Mouse (Mus musculus) cerebellum, postnatal 10 days (tissue): ENCODE data around the gene Arfgef3.
"Not testable (repeated sequence)": the region's sequence is repeated elsewhere in the genome, so short reads cannot be mapped to it uniquely, and the experiment has no call there.

Experiments used
- DNase-seq, 2 experiments: peaks; one replicate each; pipeline ENCODE4 v3.0.0; 2021; ENCODE audit warnings: mixed read lengths in 2 of 2

The Arfgef3 gene

GRCm38 (mm10) chr10:18680661-18681384 is 62.9 kb downstream of the Arfgef3 start:
- no peak for DNase-seq

GRCm38 (mm10) chr10:18678836-18679235 is 64.9 kb downstream of the Arfgef3 start:
- no peak for DNase-seq

- DNase-seq = no peak
These were observed 79.0 kb downstream of the Arfgef3 start for GRCm38 (mm10) chr10:18664794-18665193.

GRCm38 (mm10) chr10:18664016-18664415 is 79.7 kb downstream of the Arfgef3 start:
- no peak for DNase-seq

- no peak for DNase-seq
These were observed 82.0 kb downstream of the Arfgef3 start for GRCm38 (mm10) chr10:18661606-18662220.

- DNase-seq = no peak
These were observed 82.8 kb downstream of the Arfgef3 start for GRCm38 (mm10) chr10:18660998-18661397.

- no peak for DNase-seq
These were observed 86.2 kb downstream of the Arfgef3 start for GRCm38 (mm10) chr10:18657588-18657987.

- DNase-seq = no peak
These were observed 96.7 kb downstream of the Arfgef3 start for GRCm38 (mm10) chr10:18647069-18647468.

- no peak for DNase-seq
These were observed 97.7 kb downstream of the Arfgef3 start for GRCm38 (mm10) chr10:18646035-18646434.

- no peak for DNase-seq
These were observed 99.4 kb downstream of the Arfgef3 start for GRCm38 (mm10) chr10:18644346-18644745.

- peak in 1 of 2 experiments; percentile 42 for DNase-seq
These were observed 100.2 kb downstream of the Arfgef3 start for GRCm38 (mm10) chr10:18643506-18643905.

- DNase-seq = no peak
These were observed 100.9 kb downstream of the Arfgef3 start for GRCm38 (mm10) chr10:18642854-18643253.

GRCm38 (mm10) chr10:18640596-18640995 is 103.2 kb downstream of the Arfgef3 start:
- peak; percentile 31 to 54 for DNase-seq

- peak; percentile 18 to 30 for DNase-seq
These were observed 108.3 kb downstream of the Arfgef3 start for GRCm38 (mm10) chr10:18635450-18635849.

- DNase-seq = peak; percentile 24 to 26
These were observed 109.3 kb downstream of the Arfgef3 start for GRCm38 (mm10) chr10:18634405-18634985.

- DNase-seq = no peak
These were observed 113.3 kb downstream of the Arfgef3 start for GRCm38 (mm10) chr10:18630498-18630897.

GRCm38 (mm10) chr10:18627530-18627929 is 116.2 kb downstream of the Arfgef3 start:
- no peak for DNase-seq

- no peak for DNase-seq
These were observed 131.0 kb downstream of the Arfgef3 start for GRCm38 (mm10) chr10:18612796-18613195.

GRCm38 (mm10) chr10:18604827-18605535 is 138.8 kb downstream of the Arfgef3 start:
- DNase-seq = not testable (repeated sequence)

GRCm38 (mm10) chr10:18602030-18602429 is 141.7 kb downstream of the Arfgef3 start:
- peak; percentile 88 to 91 for DNase-seq

GRCm38 (mm10) chr10:18597601-18598000 is 146.1 kb downstream of the Arfgef3 start:
- peak; percentile 22 for DNase-seq

GRCm38 (mm10) chr10:18589455-18589854 is 154.3 kb downstream of the Arfgef3 start:
- no peak for DNase-seq

- DNase-seq = no peak
These were observed 159.6 kb downstream of the Arfgef3 start for GRCm38 (mm10) chr10:18584188-18584587.
